Mouse (Mus musculus): ENCODE measurements around the gene Zc3h12a.

GRCm38 (mm10) chr4:125145213-125145612, 17.6 kb upstream of the Zc3h12a start:
- no peak for TF ChIP-seq CTCF (IDR thresholded peaks at IDR 0.05; ENCODE audit: borderline replicate concordance, insufficient read depth, low read depth, low read length)
- TF ChIP-seq POLR2A (IDR thresholded peaks at IDR 0.05; ENCODE audit: borderline replicate concordance, insufficient read depth, low read length), result no peak
